Mouse (Mus musculus) small intestine, adult 2 months (tissue): ENCODE data around the gene Nek4.

Experiments used
- CTCF ChIP-seq: fragments of 200-500 bp; IDR thresholded peaks from 2 replicates; pipeline ENCODE4 v1.5.1; 2012; ENCODE audit warnings: low read depth, mild to moderate bottlenecking, control low read depth, inconsistent platforms, low read length, moderate library complexity, mixed read lengths; ENCODE audit not compliant: insufficient replicate concordance, insufficient read length; ENCODE audit errors: extremely low read depth
- POLR2A ChIP-seq: fragments of 200-500 bp; IDR thresholded peaks from 2 replicates; pipeline ENCODE4 v1.6.1; 2012; ENCODE audit warnings: low read depth, mild to moderate bottlenecking, control low read depth, inconsistent platforms, low read length, moderate library complexity

DNA sequence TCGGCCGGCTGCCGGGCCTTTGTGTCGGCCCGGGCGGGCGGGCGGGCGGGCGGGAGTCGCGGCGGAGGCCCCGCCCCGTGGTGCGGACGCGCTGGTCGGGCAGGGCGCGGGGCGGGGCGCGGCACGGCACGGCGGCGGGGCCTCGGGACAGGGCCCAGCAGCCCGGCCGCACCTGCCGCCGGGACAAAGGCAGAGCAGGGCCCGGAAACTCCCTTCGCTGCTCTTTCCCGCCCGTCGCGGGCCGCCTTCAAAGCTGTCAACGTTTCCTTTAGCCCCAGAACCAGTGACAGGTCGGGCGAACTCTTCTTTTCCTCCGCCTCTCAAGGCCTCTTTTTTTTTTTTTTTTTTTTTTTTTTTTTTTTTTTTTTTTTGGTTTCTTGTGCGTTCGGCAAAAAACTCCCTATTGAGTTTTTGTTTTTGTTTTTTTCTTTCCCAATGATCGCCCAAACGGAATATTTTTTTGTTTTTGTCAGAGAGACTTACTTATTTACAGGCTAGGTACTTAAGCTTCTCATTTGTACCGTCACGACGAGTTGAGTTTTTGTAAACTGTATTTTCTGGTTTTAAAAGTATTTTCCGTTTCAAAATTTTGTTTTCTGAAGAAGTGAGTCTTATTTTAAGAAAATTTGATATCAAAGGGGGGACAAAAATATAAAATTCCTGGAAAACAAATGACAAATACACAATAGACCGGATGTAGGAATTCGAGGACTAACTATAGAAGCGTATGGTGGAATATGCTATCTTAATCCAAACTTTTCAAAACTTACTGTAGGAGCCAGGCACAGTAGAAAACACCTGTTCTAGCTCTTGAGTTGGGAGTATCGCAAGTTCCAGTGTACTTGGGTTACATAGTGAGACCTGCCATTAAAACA is 68.4 kb downstream of the Nek4 start:
- TF ChIP-seq POLR2A (no peak), CTCF (no peak)
